Mouse (Mus musculus) myocyte (in vitro differentiated cells): ENCODE results near the gene Rtn4r. TPM values are rescaled to one million over a fixed set of nuclear protein-coding genes. Genes with fewer than 3 reads are reported as not detected.

Experiments
- H3K27me3 ChIP-seq: one replicate; pipeline ENCODE4 v1.6.1; 2011; ENCODE audit not compliant: control insufficient read depth, insufficient read depth, insufficient read length
- H3K36me3 ChIP-seq: one replicate; pipeline ENCODE4 v1.6.1; 2011; ENCODE audit not compliant: control insufficient read depth, insufficient read depth
- H3K4me2 ChIP-seq: one replicate; pipeline ENCODE4 v1.6.1; 2011; ENCODE audit warnings: low read depth, control low read depth
- H3K4me3 ChIP-seq: one replicate; pipeline ENCODE4 v1.5.1; 2011; ENCODE audit warnings: mild to moderate bottlenecking, control low read depth, moderate library complexity
- H3K79me2 ChIP-seq: one replicate; pipeline ENCODE4 v1.6.1; 2011; ENCODE audit not compliant: control insufficient read depth, insufficient read depth
- H3ac ChIP-seq: one replicate; pipeline ENCODE4 v1.6.1; 2011; ENCODE audit not compliant: control insufficient read depth, insufficient read length
- CEBPB ChIP-seq: IDR thresholded peaks from 2 replicates; pipeline ENCODE4 v1.6.1; 2011; ENCODE audit warnings: mild to moderate bottlenecking, moderate library complexity; ENCODE audit not compliant: poor library complexity, insufficient read depth, severe bottlenecking
- E2F4 ChIP-seq: IDR thresholded peaks from one replicate; pipeline ENCODE4 v1.6.1; 2011; ENCODE audit warnings: mild to moderate bottlenecking, control low read depth, moderate library complexity; ENCODE audit not compliant: insufficient read depth
- MAX ChIP-seq: IDR thresholded peaks from one replicate; pipeline ENCODE4 v1.6.1; 2011; ENCODE audit warnings: low read depth, mild to moderate bottlenecking, control low read depth
- MYOD1 ChIP-seq, 3 experiments: IDR thresholded peaks; one replicate each; pipeline ENCODE4 v1.6.1; 2011; ENCODE audit warnings: control low read depth in 2 of 3, low read depth in 2 of 3, mild to moderate bottlenecking in 2 of 3, moderate library complexity in 1 of 3; ENCODE audit not compliant: insufficient read length in 2 of 3, control insufficient read depth in 1 of 3
- MYOG ChIP-seq, 3 experiments: IDR thresholded peaks; one replicate each; pipeline ENCODE4 v1.6.1; 2011; ENCODE audit warnings: control low read depth in 2 of 3, low read depth in 2 of 3, mild to moderate bottlenecking in 2 of 3; ENCODE audit not compliant: insufficient read length in 2 of 3, control insufficient read depth in 1 of 3, insufficient read depth in 1 of 3
- POLR2A ChIP-seq: IDR thresholded peaks from one replicate; pipeline ENCODE4 v1.6.1; 2011; ENCODE audit warnings: low read depth, mild to moderate bottlenecking, control low read depth, moderate library complexity; ENCODE audit not compliant: insufficient read length
- POLR2AphosphoS2 ChIP-seq: IDR thresholded peaks from one replicate; pipeline ENCODE4 v1.6.1; 2011; ENCODE audit warnings: low read depth, control low read depth; ENCODE audit not compliant: insufficient read length
- REST ChIP-seq: IDR thresholded peaks from one replicate; pipeline ENCODE4 v1.6.1; 2011; ENCODE audit warnings: mild to moderate bottlenecking, control low read depth, moderate library complexity; ENCODE audit not compliant: insufficient read depth, insufficient read length
- SRF ChIP-seq: IDR thresholded peaks from one replicate; pipeline ENCODE4 v1.6.1; 2011; ENCODE audit warnings: low read depth; ENCODE audit not compliant: control insufficient read depth, insufficient read length
- TCF12 ChIP-seq: IDR thresholded peaks from one replicate; pipeline ENCODE4 v1.6.1; 2011; ENCODE audit warnings: mild to moderate bottlenecking, control low read depth; ENCODE audit not compliant: poor library complexity, insufficient read depth, severe bottlenecking
- TCF3 ChIP-seq: IDR thresholded peaks from one replicate; pipeline ENCODE4 v1.6.1; 2011; ENCODE audit warnings: low read depth, control low read depth; ENCODE audit not compliant: insufficient read length
- USF1 ChIP-seq: IDR thresholded peaks from one replicate; pipeline ENCODE4 v1.6.1; 2011; ENCODE audit warnings: low read depth, mild to moderate bottlenecking, control low read depth, moderate library complexity
- polyA plus RNA-seq: library from polyadenylated mRNA; unstranded; fragments of >200 nt; fragmentation: generic; extraction: Trizol; gene quantifications from one replicate; pipeline ENCODE4 v1.2.1, GENCODE M21; 2012; ENCODE audit warnings: missing spikeins

Rtn4r gene
- polyA plus RNA-seq, 1 experiment: 0.26 TPM

GRCm38 (mm10) chr16:18149205-18149604 lies 21.8 kb downstream of the Rtn4r start:
- no peak for TF ChIP-seq MYOG (IDR thresholded peaks at IDR 0.05; ENCODE audit: control insufficient read depth in 1 of 3, insufficient read depth in 1 of 3, insufficient read length in 2 of 3, low read depth in 2 of 3)
- TF ChIP-seq REST: no peak
- no peak for TF ChIP-seq POLR2AphosphoS2
- no peak for TF ChIP-seq USF1
- TF ChIP-seq SRF: no peak
- TF ChIP-seq CEBPB: no peak
- no peak for TF ChIP-seq MAX
- TF ChIP-seq MYOD1 (IDR thresholded peaks at IDR 0.05; ENCODE audit: control insufficient read depth in 1 of 3, insufficient read length in 2 of 3, low read depth in 2 of 3): no peak
- TF ChIP-seq TCF3: no peak
- no peak for TF ChIP-seq POLR2A
- TF ChIP-seq E2F4: no peak
- no peak for TF ChIP-seq TCF12
- H3ac ChIP-seq: no peak overlapping the region
- no peaks in the 10 kb centered on the region for H3K36me3 ChIP-seq
- H3K4me3 ChIP-seq: no peak overlapping the region
- no peaks in the 10 kb centered on the region for H3K79me2 ChIP-seq
- H3K4me2 ChIP-seq: no peak overlapping the region
- H3K27me3 ChIP-seq: peaks cover 64% of the 10 kb centered on the region

GRCm38 (mm10) chr16:18152189-18152588 lies 24.7 kb downstream of the Rtn4r start:
- TF ChIP-seq SRF (no peak), MYOD1 (IDR thresholded peaks at IDR 0.05; ENCODE audit: control insufficient read depth in 1 of 3, insufficient read length in 2 of 3, low read depth in 2 of 3) (no peak), E2F4 (no peak), TCF12 (no peak), POLR2AphosphoS2 (no peak), MAX (no peak), CEBPB (no peak), USF1 (no peak), TCF3 (no peak)
- peaks cover 48% of the 10 kb centered on the region for H3K27me3 ChIP-seq

GRCm38 (mm10) chr16:18152769-18153445 lies 25.5 kb downstream of the Rtn4r start:
- no peak overlapping the region for H3K4me3 ChIP-seq
- no peak overlapping the region for H3K4me2 ChIP-seq
- TF ChIP-seq TCF3 (no peak), USF1 (no peak), MYOD1 (IDR thresholded peaks at IDR 0.05; ENCODE audit: control insufficient read depth in 1 of 3, insufficient read length in 2 of 3, low read depth in 2 of 3) (no peak), CEBPB (no peak), MYOG (IDR thresholded peaks at IDR 0.05; ENCODE audit: control insufficient read depth in 1 of 3, insufficient read depth in 1 of 3, insufficient read length in 2 of 3, low read depth in 2 of 3) (no peak), SRF (no peak), POLR2A (no peak), REST (no peak), MAX (no peak), E2F4 (no peak), POLR2AphosphoS2 (no peak), TCF12 (no peak)
- peaks cover 43% of the 10 kb centered on the region for H3K27me3 ChIP-seq
- no peaks in the 10 kb centered on the region for H3K79me2 ChIP-seq
- no peak overlapping the region for H3ac ChIP-seq
- no peaks in the 10 kb centered on the region for H3K36me3 ChIP-seq

More at GRCm38 (mm10) chr16:18152189-18152588, 24.7 kb downstream of the Rtn4r start:
- Histone ChIP-seq H3K4me3 (no peak overlapping the region), H3K4me2 (no peak overlapping the region), H3ac (no peak overlapping the region), H3K36me3 (no peaks in the 10 kb centered on the region), H3K79me2 (no peaks in the 10 kb centered on the region)

- H3K79me2 ChIP-seq: no peaks in the 10 kb centered on the region
- H3K36me3 ChIP-seq: no peaks in the 10 kb centered on the region
- H3K4me3 ChIP-seq: no peak overlapping the region
- peak overlapping the region; percentile 36 for H3K4me2 ChIP-seq
- TF ChIP-seq SRF: no peak
- no peak for TF ChIP-seq CEBPB
- TF ChIP-seq MAX: no peak
- no peak for TF ChIP-seq TCF3
- TF ChIP-seq MYOD1 (IDR thresholded peaks at IDR 0.05; ENCODE audit: control insufficient read depth in 1 of 3, insufficient read length in 2 of 3, low read depth in 2 of 3): no peak
- no peak for TF ChIP-seq REST
- no peak for TF ChIP-seq POLR2A
- TF ChIP-seq USF1: no peak
- TF ChIP-seq MYOG (IDR thresholded peaks at IDR 0.05; ENCODE audit: control insufficient read depth in 1 of 3, insufficient read depth in 1 of 3, insufficient read length in 2 of 3, low read depth in 2 of 3): no peak
- no peak for TF ChIP-seq TCF12
- no peak for TF ChIP-seq POLR2AphosphoS2
- TF ChIP-seq E2F4: no peak
- peaks cover 26% of the 10 kb centered on the region for H3K27me3 ChIP-seq
- H3ac ChIP-seq: no peak overlapping the region
These were observed 27.2 kb downstream of the Rtn4r start for GRCm38 (mm10) chr16:18154521-18155171.
